Mouse (Mus musculus) MEL (cell line): ENCODE measurements around the gene Tldc1. TPM values are rescaled to one million over a fixed set of nuclear protein-coding genes. Genes with fewer than 3 reads are reported as not detected.
A peak's percentile ranks its signal among the peaks of the same experiment; 100 is the strongest.

Source experiments
- DNase-seq: peaks from one replicate; pipeline ENCODE4 v3.0.0; 2011; ENCODE audit warnings: low read depth, low spot score
- H3K27ac ChIP-seq: 2 replicates; pipeline ENCODE4 v1.5.1; 2012; ENCODE audit warnings: low read depth, mild to moderate bottlenecking, control low read depth, low read length, moderate library complexity; ENCODE audit not compliant: control insufficient read depth
- H3K27me3 ChIP-seq, 2 experiments: fragments of 150-350 bp in 1 of 2; sonication (generic) in 1 of 2; 2 replicates each; pipeline ENCODE4 v1.6.1; 2012; ENCODE audit warnings: low read length in 2 of 2, mild to moderate bottlenecking in 2 of 2, improper control_type of control experiment in 1 of 2, moderate library complexity in 1 of 2; ENCODE audit not compliant: insufficient read depth in 2 of 2, control insufficient read depth in 1 of 2
- H3K36me3 ChIP-seq, 2 experiments: 2 replicates each; pipeline ENCODE4 v1.6.1; 2012 to 2014; ENCODE audit warnings: low read length in 2 of 2, improper control_type of control experiment in 1 of 2, inconsistent platforms in 1 of 2, mild to moderate bottlenecking in 1 of 2; ENCODE audit not compliant: insufficient read depth in 2 of 2, control insufficient read depth in 1 of 2
- H3K4me1 ChIP-seq, 2 experiments: fragments of 150-350 bp in 1 of 2; sonication (generic) in 1 of 2; 2 replicates each; pipeline ENCODE4 v1.6.1; 2012; ENCODE audit warnings: low read length in 2 of 2, improper control_type of control experiment in 1 of 2, mild to moderate bottlenecking in 1 of 2; ENCODE audit not compliant: insufficient read depth in 2 of 2, control insufficient read depth in 1 of 2
- H3K4me3 ChIP-seq, 2 experiments: fragments of 150-350 bp in 1 of 2; sonication (generic) in 1 of 2; 2 replicates each; pipeline ENCODE4 v1.5.1; 2012; ENCODE audit warnings: low read depth in 2 of 2, low read length in 2 of 2, mild to moderate bottlenecking in 2 of 2, moderate library complexity in 2 of 2, control low read depth in 1 of 2, improper control_type of control experiment in 1 of 2; ENCODE audit not compliant: control insufficient read depth in 1 of 2, insufficient read depth in 1 of 2
- H3K79me2 ChIP-seq: 2 replicates; pipeline ENCODE4 v1.6.1; 2012; ENCODE audit warnings: mild to moderate bottlenecking, low read length, moderate library complexity; ENCODE audit not compliant: control insufficient read depth, poor library complexity, insufficient read depth
- H3K9ac ChIP-seq: 2 replicates; pipeline ENCODE4 v1.6.1; 2012; ENCODE audit warnings: low read depth, mild to moderate bottlenecking, control low read depth, low read length, moderate library complexity; ENCODE audit not compliant: control insufficient read depth, poor library complexity, severe bottlenecking
- H3K9me3 ChIP-seq: fragments of 150-350 bp; sonication (generic); replicated peaks from 2 replicates; pipeline ENCODE4 v1.6.1; 2012; ENCODE audit warnings: mild to moderate bottlenecking, low read length, improper control_type of control experiment, moderate library complexity; ENCODE audit not compliant: insufficient read depth
- BHLHE40 ChIP-seq: IDR thresholded peaks from 2 replicates; pipeline ENCODE4 v1.6.1; 2012; ENCODE audit warnings: low read depth, mild to moderate bottlenecking, inconsistent platforms, low read length, improper control_type of control experiment, borderline replicate concordance
- CHD2 ChIP-seq: IDR thresholded peaks from 2 replicates; pipeline ENCODE4 v1.6.1; 2011; ENCODE audit warnings: low read length, improper control_type of control experiment
- CTCF ChIP-seq, 3 experiments: IDR thresholded peaks in 2 of 3; conservative IDR thresholded peaks in 1 of 3; 2 replicates each; pipeline ENCODE4 v1.5.1; 2011 to 2012; ENCODE audit warnings: low read length in 3 of 3, low read depth in 2 of 3, mild to moderate bottlenecking in 2 of 3, improper control_type of control experiment in 1 of 3, inconsistent platforms in 1 of 3, mixed read lengths in 1 of 3, moderate library complexity in 1 of 3; ENCODE audit not compliant: control insufficient read depth in 1 of 3, insufficient read depth in 1 of 3, poor library complexity in 1 of 3, severe bottlenecking in 1 of 3
- E2F4 ChIP-seq: IDR thresholded peaks from 2 replicates; pipeline ENCODE4 v1.6.1; 2011; ENCODE audit warnings: low read depth, low read length, improper control_type of control experiment, borderline replicate concordance
- ELF1 ChIP-seq: IDR thresholded peaks from 2 replicates; pipeline ENCODE4 v1.6.1; 2014; ENCODE audit warnings: low read depth, mild to moderate bottlenecking, inconsistent platforms, low read length, improper control_type of control experiment, moderate library complexity
- EP300 ChIP-seq, 2 experiments: IDR thresholded peaks; 2 replicates each; pipeline ENCODE4 v1.6.1; 2011; ENCODE audit warnings: improper control_type of control experiment in 2 of 2, low read length in 2 of 2, low read depth in 1 of 2, mild to moderate bottlenecking in 1 of 2
- GABPA ChIP-seq: IDR thresholded peaks from 2 replicates; pipeline ENCODE4 v1.6.1; 2012; ENCODE audit warnings: low read depth, mild to moderate bottlenecking, inconsistent platforms, low read length, improper control_type of control experiment, moderate library complexity
- GATA1 ChIP-seq: IDR thresholded peaks from 2 replicates; pipeline ENCODE4 v1.6.1; 2011; ENCODE audit warnings: low read depth, low read length, improper control_type of control experiment
- HCFC1 ChIP-seq: IDR thresholded peaks from 2 replicates; pipeline ENCODE4 v1.6.1; 2012; ENCODE audit warnings: low read depth, mild to moderate bottlenecking, inconsistent platforms, low read length, improper control_type of control experiment, moderate library complexity
- MAFK ChIP-seq: IDR thresholded peaks from 2 replicates; pipeline ENCODE4 v1.6.1; 2011; ENCODE audit warnings: low read depth, mild to moderate bottlenecking, low read length, improper control_type of control experiment, borderline replicate concordance
- MAX ChIP-seq: IDR thresholded peaks from 2 replicates; pipeline ENCODE4 v1.6.1; 2011; ENCODE audit warnings: low read length, improper control_type of control experiment
- MEF2A ChIP-seq: IDR thresholded peaks from 2 replicates; pipeline ENCODE4 v1.6.1; 2014; ENCODE audit warnings: low read depth, mild to moderate bottlenecking, inconsistent platforms, low read length, improper control_type of control experiment; ENCODE audit not compliant: poor library complexity, insufficient replicate concordance, severe bottlenecking; ENCODE audit errors: extremely low read depth
- MXI1 ChIP-seq: IDR thresholded peaks from 2 replicates; pipeline ENCODE4 v1.6.1; 2011; ENCODE audit warnings: mild to moderate bottlenecking, low read depth, low read length, improper control_type of control experiment
- MYB ChIP-seq: IDR thresholded peaks from 2 replicates; pipeline ENCODE4 v1.6.1; 2011; ENCODE audit warnings: mild to moderate bottlenecking, low read depth, low read length, improper control_type of control experiment
- NELFE ChIP-seq: IDR thresholded peaks from 2 replicates; pipeline ENCODE4 v1.6.1; 2011; ENCODE audit warnings: low read depth, low read length, improper control_type of control experiment
- NRF1 ChIP-seq: IDR thresholded peaks from 2 replicates; pipeline ENCODE4 v1.6.1; 2014; ENCODE audit warnings: low read depth, mild to moderate bottlenecking, inconsistent platforms, low read length, improper control_type of control experiment, moderate library complexity; ENCODE audit not compliant: poor library complexity, insufficient read depth, severe bottlenecking
- POLR2A ChIP-seq, 2 experiments: IDR thresholded peaks; 2 replicates each; pipeline ENCODE4 v1.6.1; 2011 to 2012; ENCODE audit warnings: low read length in 2 of 2, mild to moderate bottlenecking in 2 of 2, control low read depth in 1 of 2, improper control_type of control experiment in 1 of 2, low read depth in 1 of 2, moderate library complexity in 1 of 2; ENCODE audit not compliant: control insufficient read depth in 1 of 2, insufficient read depth in 1 of 2, poor library complexity in 1 of 2
- POLR2AphosphoS2 ChIP-seq: IDR thresholded peaks from 2 replicates; pipeline ENCODE4 v1.6.1; 2011; ENCODE audit warnings: low read length, improper control_type of control experiment
- RAD21 ChIP-seq: IDR thresholded peaks from 2 replicates; pipeline ENCODE4 v1.6.1; 2011; ENCODE audit warnings: mild to moderate bottlenecking, low read depth, low read length, improper control_type of control experiment
- RCOR1 ChIP-seq: IDR thresholded peaks from 2 replicates; pipeline ENCODE4 v1.6.1; 2012; ENCODE audit warnings: low read depth, mild to moderate bottlenecking, inconsistent platforms, low read length, improper control_type of control experiment
- SIN3A ChIP-seq: IDR thresholded peaks from 2 replicates; pipeline ENCODE4 v1.6.1; 2012; ENCODE audit warnings: low read length, improper control_type of control experiment, inconsistent platforms
- SMC3 ChIP-seq: IDR thresholded peaks from 2 replicates; pipeline ENCODE4 v1.6.1; 2011; ENCODE audit warnings: low read depth, low read length, improper control_type of control experiment
- TCF12 ChIP-seq: IDR thresholded peaks from 2 replicates; pipeline ENCODE4 v1.6.1; 2014; ENCODE audit warnings: low read depth, mild to moderate bottlenecking, inconsistent platforms, low read length, improper control_type of control experiment, moderate library complexity
- UBTF ChIP-seq: IDR thresholded peaks from 2 replicates; pipeline ENCODE4 v1.6.1; 2012; ENCODE audit warnings: low read depth, mild to moderate bottlenecking, inconsistent platforms, low read length, improper control_type of control experiment, moderate library complexity, borderline replicate concordance; ENCODE audit not compliant: insufficient read depth
- USF1 ChIP-seq: IDR thresholded peaks from 2 replicates; pipeline ENCODE4 v1.6.1; 2014; ENCODE audit warnings: low read depth, mild to moderate bottlenecking, inconsistent platforms, low read length, improper control_type of control experiment, moderate library complexity
- ZKSCAN1 ChIP-seq: IDR thresholded peaks from 2 replicates; pipeline ENCODE4 v1.6.1; 2012; ENCODE audit warnings: low read depth, mild to moderate bottlenecking, inconsistent platforms, low read length, improper control_type of control experiment, moderate library complexity
- ZMIZ1 ChIP-seq: IDR thresholded peaks from 2 replicates; pipeline ENCODE4 v1.6.1; 2012; ENCODE audit warnings: low read depth, mild to moderate bottlenecking, inconsistent platforms, low read length, improper control_type of control experiment, moderate library complexity
- ZNF384 ChIP-seq: IDR thresholded peaks from 2 replicates; pipeline ENCODE4 v1.6.1; 2012; ENCODE audit warnings: low read depth, mild to moderate bottlenecking, inconsistent platforms, low read length, improper control_type of control experiment
- polyA plus RNA-seq, 2 experiments: library from polyadenylated mRNA; stranded (reverse) in 1 of 2; unstranded in 1 of 2; fragments of >175 nt in 1 of 2; fragments of >200 nt in 1 of 2; gene quantifications; 2 replicates each; pipeline versions ENCODE4 v1.2.1 to v1.2.4; 2012; ENCODE audit warnings: low replicate concordance in 2 of 2, low read depth in 1 of 2; ENCODE audit not compliant: insufficient read length in 2 of 2, insufficient read depth in 1 of 2, missing spikeins in 1 of 2
- total RNA-seq: library from RNA; depleted of rRNA; stranded (reverse); fragments of 300-350 nt; gene quantifications from 2 replicates; pipeline ENCODE4 v1.2.3, GENCODE M21; 2012

Tldc1 gene
- total and polyA plus RNA-seq, 3 experiments = 16.1 to 16.4 TPM; not detected in 1

- no peaks in the 10 kb centered on the region for H3K9me3 ChIP-seq
- H3K36me3 ChIP-seq = peaks cover 0 to 20% of the 10 kb centered on the region in 2 experiments; a peak in 2 of 4 replicates
Measured at GRCm38 (mm10) chr8:119816219-119816618, 38.0 kb upstream of the Tldc1 start.

GRCm38 (mm10) chr8:119812650-119813431 is 34.6 kb upstream of the Tldc1 start:
- peak overlapping the region; percentile 55 for H3K9ac ChIP-seq
- peak overlapping the region; percentile 96 for H3K27ac ChIP-seq
- H3K4me1 ChIP-seq = peaks cover 12 to 41% of the 10 kb centered on the region in 2 experiments
- H3K9me3 ChIP-seq = no peaks in the 10 kb centered on the region
- peak overlapping the region; percentile 10 to 25 for H3K4me3 ChIP-seq
- no peaks in the 10 kb centered on the region for H3K79me2 ChIP-seq
- H3K36me3 ChIP-seq = peaks cover 0 to 30% of the 10 kb centered on the region in 2 experiments; a peak in 2 of 4 replicates
- DNase-seq = peak; percentile 89
- H3K27me3 ChIP-seq = no peaks in the 10 kb centered on the region
- TF ChIP-seq SMC3 (no peak; the same call in 1 of the 2 replicates), ZKSCAN1 (no peak), GABPA (no peak), ELF1 (peak; percentile 70), RAD21 (no peak), MEF2A (no peak), POLR2AphosphoS2 (0 out of 2 replicates have a peak, but pooled peaks have one; percentile 44), MXI1 (peak; percentile 74; the same call in 1 of the 2 replicates), USF1 (peak; percentile 57; the same call in 1 of the 2 replicates), ZMIZ1 (no peak), NRF1 (no peak), NELFE (peak; percentile 36; the same call in 1 of the 2 replicates), BHLHE40 (peak; percentile 73), MAX (peak; percentile 89), TCF12 (peak; percentile 56; the same call in 1 of the 2 replicates), UBTF (no peak), CHD2 (peak; percentile 60), GATA1 (peak; percentile 81), E2F4 (no peak), HCFC1 (peak; percentile 65; the same call in 1 of the 2 replicates), MYB (no peak), SIN3A (peak; percentile 83), POLR2A (IDR thresholded peaks at IDR 0.05; ENCODE audit: control insufficient read depth in 1 of 2, insufficient read depth in 1 of 2, low read depth in 1 of 2, low read length in 2 of 2, poor library complexity in 1 of 2) (peak; percentile 32 to 46; a peak in 1 of 4 replicates)

More at GRCm38 (mm10) chr8:119816219-119816618, 38.0 kb upstream of the Tldc1 start:
- no peak overlapping the region for H3K4me3 ChIP-seq
- no peaks in the 10 kb centered on the region for H3K79me2 ChIP-seq
- H3K27me3 ChIP-seq = no peaks in the 10 kb centered on the region
- H3K27ac ChIP-seq = no peak overlapping the region
- DNase-seq = no peak
- peaks cover 9 to 27% of the 10 kb centered on the region in 2 experiments for H3K4me1 ChIP-seq
- no peak for TF ChIP-seq POLR2A (IDR thresholded peaks at IDR 0.05; ENCODE audit: control insufficient read depth in 1 of 2, insufficient read depth in 1 of 2, low read depth in 1 of 2, low read length in 2 of 2, poor library complexity in 1 of 2)
- no peak for TF ChIP-seq MEF2A
- no peak for TF ChIP-seq SMC3
- TF ChIP-seq MXI1 = no peak
- TF ChIP-seq ZMIZ1 = no peak
- TF ChIP-seq RCOR1 = no peak
- no peak for TF ChIP-seq UBTF
- no peak for TF ChIP-seq USF1
- no peak for TF ChIP-seq CTCF (IDR thresholded peaks at IDR 0.05 in 2 of 3, conservative IDR thresholded peaks at IDR 0.05 in 1 of 3; ENCODE audit: control insufficient read depth in 1 of 3, insufficient read depth in 1 of 3, low read depth in 2 of 3, low read length in 3 of 3, poor library complexity in 1 of 3, severe bottlenecking in 1 of 3)
- no peak for TF ChIP-seq EP300 (IDR thresholded peaks at IDR 0.05; ENCODE audit: low read depth in 1 of 2, low read length in 2 of 2)
- TF ChIP-seq MAFK = no peak
- no peak for TF ChIP-seq POLR2AphosphoS2
- no peak for TF ChIP-seq ZNF384
- TF ChIP-seq TCF12 = no peak
- H3K9ac ChIP-seq = no peak overlapping the region
